Mouse (Mus musculus) layer of hippocampus, postnatal 10 days (tissue): Measurements from ENCODE around the gene Jdp2. TPM values are rescaled to one million over a fixed set of nuclear protein-coding genes. Genes with fewer than 3 reads are reported as not detected.
"Not testable (repeated sequence)": the region's sequence is repeated elsewhere in the genome, so short reads cannot be mapped to it uniquely, and the experiment has no call there.

Experiments
- DNase-seq, 2 experiments: peaks; one replicate each; pipeline ENCODE4 v3.0.0; 2021; ENCODE audit warnings: low spot score in 2 of 2
- total RNA-seq, 2 experiments: library from RNA; stranded (reverse); gene quantifications; 2 replicates each; pipeline ENCODE4 v1.2.3; 2021

The Jdp2 gene
- total RNA-seq, 2 experiments from 2014 or later, result 21.4 to 22.8 TPM

DNA sequence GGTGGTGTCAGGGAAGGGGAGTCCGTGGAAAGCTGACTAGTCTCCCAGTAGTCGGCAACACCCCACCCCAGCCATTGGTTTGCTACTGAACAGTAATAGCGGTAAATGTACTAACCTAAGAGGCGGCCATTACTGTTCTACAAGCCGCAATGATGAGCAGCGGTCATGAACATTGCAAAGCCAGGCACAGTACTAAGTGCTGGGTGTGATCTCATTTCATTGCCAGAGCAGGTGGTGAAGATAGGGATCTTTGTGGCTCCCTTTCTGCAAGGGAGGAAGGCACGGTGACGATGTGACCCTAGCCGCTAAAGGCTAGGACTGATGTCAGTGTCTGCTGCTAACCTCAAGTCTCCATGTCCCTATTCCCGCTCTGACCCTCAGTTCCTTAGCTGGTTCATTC lies 33.5 kb downstream of the Jdp2 start:
- DNase-seq, result no peak

DNA sequence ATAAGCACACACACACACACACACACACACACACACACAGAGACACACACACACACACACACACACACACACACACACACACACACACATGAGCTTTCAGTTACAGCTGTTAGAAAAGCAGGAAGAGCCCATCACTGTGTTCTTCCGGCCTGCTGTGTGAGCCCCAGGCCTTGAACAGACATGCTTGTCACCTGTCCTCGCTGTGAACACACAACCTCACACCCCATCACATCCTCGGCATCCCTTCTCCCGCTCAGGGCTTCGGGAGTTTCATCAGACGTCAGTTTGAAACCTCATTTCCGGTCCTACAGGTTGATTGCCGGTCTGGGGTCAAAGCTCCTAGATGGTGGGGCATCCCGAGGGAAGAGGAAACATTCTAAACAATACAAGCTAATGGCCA lies 39.1 kb downstream of the Jdp2 start:
- no peak for DNase-seq

DNA sequence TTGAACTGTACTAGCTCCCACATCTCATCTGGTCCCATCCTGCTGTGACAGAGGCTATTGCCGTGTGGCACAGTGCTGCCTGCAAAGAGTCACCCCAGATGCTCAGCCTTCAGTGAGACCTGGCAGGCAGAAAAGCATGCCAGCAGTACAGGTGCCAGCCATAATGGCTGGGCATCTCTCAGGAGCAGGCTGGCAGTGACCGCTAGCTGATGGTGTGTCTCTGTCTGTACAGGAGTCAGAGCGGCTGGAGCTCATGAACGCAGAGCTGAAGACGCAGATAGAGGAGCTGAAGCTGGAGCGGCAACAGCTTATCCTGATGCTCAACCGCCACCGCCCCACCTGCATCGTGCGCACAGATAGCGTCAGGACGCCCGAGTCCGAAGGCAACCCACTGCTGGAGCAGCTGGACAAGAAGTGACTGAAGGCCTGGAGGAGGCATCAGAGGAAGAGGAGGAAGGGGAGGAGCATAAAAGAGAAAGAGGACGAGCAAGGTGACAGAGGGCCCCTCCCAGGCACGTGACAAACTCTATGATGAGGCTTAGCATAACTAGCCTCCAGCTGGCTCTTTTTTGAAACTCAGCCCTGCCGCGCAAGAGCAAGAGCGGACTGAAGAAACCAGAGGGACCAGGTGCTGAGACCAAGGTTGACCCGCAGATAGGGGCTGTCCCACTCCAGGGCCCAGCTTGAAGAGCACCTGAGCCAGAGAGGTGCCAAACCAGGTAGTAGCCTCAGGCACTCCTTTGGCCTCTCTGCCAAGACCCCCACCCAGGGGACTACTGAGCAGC lies 39.9 kb downstream of the Jdp2 start:
- no peak for DNase-seq

DNA sequence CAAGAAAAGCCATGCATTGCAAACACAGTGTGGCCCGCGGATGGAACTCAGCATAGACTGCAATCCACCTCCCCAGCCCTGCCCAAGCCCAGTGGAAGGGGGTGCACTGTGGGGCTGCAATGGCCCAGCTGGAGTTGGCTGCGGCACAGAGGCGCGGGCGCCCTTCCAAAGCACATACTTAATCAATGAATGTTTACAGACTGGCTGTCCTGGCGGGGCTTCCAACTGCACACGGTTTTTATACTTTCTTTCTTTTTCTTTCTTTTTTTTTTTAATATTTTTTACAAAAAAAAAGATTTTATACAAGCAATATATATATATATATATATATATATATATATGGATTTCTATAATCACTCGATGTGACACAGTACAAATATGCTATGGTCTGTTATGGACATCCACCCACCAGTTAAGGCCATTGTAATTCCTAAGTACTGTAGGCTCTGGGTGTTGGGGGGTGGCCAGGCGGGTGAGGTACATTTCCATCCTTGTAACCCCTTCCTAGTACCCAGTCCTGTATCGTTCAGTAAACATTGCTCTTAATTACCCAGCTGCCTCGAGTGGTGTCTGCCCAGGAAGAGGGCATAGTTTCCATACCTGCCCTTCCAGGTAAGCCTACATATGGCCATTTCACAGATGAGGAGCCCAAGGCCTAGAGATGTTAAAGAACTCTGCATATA lies 40.6 kb downstream of the Jdp2 start:
- peak; percentile 57 to 65 for DNase-seq

DNA sequence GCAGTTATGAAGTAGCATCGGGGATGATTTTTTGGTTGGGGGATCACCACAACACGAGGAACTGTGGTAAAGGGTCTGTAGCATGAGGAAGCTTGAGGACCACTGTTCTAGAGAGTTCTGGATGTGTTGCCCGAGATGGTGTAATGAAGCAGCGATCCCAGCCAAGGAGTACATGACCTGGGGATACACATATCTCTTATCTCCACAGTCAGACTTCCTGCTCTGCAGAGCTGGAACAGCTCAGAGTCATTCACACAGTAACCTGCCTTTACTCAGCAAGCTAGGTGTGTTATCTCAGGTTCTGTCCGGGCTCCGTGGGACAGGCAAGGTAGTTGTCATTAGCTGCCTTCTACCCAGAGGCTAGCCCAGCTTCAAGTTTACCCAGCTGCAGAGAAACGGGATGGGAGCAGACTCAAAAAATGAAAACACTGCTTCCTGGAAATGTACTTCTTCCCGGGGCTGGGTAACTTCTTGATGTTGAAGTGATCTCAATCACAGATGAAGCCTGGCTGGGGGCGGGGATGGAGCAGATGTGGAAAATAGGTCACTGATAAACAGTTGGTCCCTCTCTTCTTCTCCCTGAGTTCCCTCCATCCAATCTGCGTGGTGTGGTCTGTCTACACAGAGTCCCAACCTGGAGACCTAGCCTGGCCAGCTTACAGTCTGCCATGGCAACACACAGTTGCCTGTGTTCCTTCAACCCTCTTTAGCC lies 42.2 kb downstream of the Jdp2 start:
- no peak for DNase-seq

DNA sequence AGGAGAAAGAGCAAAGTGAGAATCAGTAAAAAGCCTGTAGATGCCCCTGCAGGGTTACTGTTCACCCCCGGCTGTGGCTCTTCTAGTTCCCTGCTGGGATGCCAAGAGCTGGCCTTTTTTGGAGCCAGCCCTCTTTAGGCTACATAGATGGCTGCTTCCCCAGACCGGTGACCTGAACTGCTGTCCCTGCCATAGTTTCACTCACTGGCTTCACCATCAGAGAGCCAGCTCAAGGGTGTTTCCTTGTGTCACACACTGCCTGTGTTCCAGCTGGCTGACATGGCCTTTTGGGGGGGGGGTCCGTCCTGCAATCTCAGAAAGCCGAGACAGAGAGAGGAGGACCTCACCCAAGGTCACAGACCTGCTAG lies 42.7 kb downstream of the Jdp2 start:
- DNase-seq, result no peak

DNA sequence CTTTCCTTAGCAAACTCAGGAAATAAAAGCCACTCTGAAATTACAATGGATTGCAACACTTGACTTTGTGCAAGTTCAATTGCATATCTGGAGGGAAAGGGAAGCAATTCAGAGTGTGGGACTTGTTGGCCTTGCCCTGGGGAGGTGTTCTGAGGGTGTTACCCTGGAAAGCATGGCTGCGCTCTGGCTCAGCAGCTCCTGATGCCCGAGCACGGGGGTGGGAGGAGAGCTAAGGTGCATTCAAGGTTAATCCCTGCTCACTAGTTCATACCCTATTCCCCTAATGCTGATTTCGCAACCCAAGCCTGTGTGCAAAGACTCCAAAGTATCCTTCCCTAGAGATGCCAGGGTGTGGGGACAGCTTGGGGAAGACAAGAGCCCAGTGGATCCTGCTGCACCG lies 44.9 kb downstream of the Jdp2 start:
- DNase-seq, result no peak

DNA sequence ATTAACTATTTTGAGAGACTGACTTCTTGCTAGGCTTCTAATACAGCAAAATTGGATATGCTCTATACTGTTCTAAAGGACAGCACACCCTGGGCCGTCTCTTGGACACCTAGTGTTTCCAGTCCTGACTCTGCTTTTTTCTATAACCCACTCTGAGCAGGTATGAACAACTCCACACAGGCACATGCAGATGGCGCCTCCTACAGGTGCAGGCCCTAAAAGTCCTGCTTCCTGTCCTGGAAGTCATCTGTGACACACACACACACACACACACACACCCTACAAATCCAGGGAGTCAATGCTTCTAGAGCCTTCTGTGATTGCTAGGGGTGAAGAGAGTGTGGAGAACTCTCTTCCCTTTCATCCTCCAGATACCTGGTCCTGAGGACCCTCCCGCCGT lies 46.8 kb downstream of the Jdp2 start:
- DNase-seq, result peak in 1 of 2 experiments; percentile 36

DNA sequence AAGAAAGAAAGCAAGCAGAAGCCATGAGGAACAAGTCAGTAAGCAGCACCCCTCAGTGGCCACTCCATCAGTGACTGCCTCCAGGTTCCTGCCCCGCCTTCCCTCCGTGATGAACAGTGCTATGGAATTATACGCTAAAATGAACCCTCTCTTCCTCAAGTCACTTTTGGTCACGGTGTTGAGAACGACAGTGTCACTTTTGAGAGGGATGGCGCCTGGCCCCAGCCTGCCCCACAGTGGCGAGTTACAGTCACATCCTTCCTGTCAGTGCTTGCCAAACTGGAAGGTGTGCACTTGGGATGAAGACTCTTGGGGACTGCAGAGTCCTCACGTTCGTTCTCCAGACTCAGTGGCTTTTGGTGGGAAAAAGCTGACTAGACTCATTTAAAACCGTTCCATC lies 48.5 kb downstream of the Jdp2 start:
- DNase-seq, result peak in 1 of 2 experiments; percentile 32

DNA sequence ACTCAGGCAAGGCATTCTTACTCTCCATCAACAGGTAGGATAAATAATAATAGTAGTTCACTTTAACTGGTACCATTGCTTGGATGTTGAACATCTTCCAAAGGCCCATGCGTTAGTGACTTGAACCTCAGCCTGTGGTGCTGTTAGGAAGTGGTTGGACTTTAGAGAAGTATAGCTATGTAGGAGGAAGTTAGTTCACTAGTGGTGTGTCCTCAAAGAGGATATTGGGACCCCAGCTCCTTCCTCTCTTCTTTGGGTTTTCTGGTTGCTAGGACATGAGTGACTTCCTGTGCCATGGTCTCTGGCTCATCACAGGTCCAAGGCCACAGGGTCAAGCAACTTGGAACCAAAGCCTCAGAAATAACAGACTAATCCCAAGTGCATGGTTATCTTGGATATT lies 49.1 kb downstream of the Jdp2 start:
- DNase-seq, result no peak

DNA sequence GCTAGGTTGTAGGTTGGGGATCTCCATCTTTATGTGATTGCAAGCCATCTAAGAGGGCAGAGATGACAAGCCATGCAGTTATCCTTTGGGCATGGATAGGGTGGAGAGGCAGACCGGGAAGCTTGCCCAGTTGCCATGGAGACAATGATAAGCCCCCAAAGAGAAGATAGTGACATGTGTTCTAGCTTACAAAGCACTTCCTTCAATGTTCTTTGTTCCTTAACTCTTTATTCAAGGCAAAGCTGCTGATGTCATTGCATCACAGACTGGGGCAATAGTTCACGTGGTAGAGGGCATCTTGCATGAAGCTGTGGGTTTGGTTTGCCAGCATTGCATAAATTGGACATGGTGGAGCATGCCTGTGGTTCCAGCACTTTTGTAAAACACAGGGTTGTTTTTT lies 60.5 kb downstream of the Jdp2 start:
- peak in 1 of 2 experiments; percentile 61 for DNase-seq

DNA sequence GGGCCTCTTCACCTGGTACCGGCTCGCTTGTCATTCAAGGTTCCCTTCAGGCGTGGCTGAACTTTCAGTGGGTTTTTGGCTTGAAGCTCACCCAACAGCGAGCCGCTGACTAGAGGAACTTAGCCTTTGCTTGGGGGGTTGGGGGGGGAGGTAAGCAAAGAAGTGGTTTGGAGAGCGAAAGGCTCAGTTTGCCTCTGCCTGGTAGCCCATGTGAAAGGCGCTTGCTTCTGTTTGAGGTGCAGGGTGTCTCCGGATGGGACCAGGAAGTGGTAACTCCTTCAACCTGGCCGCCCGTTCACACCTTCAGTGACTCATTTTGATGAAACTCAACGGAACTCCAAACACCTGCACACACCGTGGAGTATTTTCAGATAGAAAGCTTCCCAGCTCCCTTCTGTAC lies 62.0 kb downstream of the Jdp2 start:
- no peak for DNase-seq

DNA sequence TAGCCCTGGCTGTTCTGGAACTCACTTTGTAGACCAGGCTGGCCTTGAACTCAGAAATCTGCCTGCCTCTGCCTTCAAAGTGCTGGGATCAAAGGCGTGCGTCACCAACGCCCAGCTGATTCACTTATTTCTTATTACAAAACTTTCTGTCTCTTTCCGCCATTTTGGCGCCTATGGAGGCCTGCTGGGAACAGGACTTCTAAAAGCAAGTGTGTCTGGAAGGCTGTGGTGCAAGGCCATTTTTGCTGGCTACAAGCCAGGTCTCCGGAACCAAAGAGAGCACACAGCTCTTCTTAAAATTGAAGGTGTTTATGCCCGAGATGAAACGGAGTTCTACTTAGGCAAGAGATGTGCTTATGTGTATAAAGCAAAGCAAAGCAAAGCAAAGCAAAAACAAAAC lies 63.4 kb downstream of the Jdp2 start:
- DNase-seq, result not testable (repeated sequence)

DNA sequence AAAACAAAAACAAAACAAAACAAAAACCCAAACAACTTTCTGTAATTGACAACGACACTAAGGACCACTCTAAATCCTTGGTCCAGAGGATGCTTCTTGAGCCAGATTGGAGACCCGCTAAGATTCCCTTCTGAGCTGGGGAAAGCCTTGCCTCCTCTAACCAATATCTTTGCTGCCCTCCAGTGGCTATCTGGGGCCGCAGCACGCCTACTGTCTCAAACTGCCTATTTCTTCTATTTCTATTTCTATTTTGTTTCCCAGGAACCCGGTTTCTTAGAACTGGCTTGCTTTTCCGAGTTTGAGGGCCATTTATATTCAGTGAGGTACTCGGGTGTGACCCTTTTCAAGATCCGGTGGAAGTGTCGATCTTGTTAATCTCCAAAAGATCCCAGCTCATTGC lies 64.1 kb downstream of the Jdp2 start:
- DNase-seq, result peak; percentile 85 to 87

DNA sequence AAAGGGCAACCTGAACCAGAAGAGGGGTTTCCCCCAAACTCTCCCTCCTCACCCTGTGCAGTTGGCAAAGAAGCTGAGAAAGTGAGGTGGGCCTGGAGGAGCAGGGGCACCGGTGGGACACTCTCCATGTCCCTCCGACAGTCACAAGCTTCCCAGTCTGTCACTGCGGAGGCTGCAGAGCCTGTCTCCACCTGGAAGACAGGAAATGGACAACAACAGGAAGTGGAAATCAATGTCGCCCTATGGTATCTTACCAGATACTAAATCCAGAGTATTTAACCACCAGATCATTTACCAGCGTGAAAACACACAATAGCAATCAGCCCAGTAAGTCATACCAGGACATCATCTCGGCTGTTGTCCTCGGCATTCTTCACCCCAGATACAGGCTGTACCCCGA lies 67.3 kb downstream of the Jdp2 start:
- no peak for DNase-seq

DNA sequence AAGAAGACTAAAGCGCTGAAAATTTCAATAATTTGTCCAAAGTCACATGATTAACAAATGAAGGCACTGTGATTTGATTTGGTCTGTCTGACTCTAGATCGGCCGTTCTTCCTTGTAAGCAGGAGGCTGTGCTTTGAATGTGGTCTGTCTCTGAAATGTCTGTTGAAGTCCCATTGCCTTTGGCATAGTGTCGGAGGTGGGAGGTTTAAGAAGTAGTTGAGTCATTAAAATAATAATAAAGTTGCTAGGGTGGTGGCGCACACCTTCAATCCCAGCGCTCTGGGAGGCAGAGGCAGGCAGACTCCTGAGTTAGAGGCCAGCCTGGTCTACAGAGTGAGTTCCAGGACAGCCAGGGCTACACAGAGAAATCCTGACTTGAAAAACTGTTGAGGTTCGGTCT lies 68.2 kb downstream of the Jdp2 start:
- DNase-seq, result no peak

DNA sequence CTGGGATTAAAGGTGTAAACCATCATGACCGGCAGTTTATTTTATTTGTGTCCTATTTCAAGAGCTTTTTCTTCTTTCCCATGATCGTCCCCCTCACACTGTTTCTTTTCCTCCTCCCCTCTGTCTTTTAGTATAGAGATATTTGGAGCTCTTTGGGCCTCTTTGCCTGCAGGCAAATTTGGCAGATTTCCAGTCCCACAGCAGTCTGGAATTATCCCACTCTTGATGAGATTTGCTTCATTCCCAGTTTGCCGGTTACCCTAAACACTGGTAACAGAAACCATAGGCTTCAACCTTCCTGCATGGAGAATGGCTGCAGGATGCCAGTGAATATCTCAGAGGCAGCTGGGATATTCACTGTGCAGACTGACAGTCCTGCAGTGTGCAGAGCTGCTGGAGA lies 69.9 kb downstream of the Jdp2 start:
- DNase-seq, result no peak

DNA sequence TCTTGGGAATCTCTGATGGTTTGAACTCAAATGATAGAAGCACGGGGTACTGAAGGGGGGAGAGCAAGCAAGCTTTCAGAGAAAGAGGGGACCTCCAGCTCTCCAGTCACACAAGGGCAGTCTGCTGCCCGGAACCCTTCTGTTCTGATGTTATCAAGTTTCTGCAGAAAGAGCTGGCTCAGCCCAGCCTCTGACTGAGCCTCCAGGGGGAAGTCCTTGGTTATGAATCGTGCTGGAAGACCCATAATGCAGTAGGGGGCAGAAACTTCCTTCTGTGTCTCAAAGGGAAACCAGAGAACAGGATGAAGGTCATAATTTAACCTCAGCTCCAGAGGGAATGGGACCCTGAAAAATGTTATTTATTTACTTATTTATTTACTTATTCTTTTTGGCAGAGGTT lies 71.3 kb downstream of the Jdp2 start:
- no peak for DNase-seq

DNA sequence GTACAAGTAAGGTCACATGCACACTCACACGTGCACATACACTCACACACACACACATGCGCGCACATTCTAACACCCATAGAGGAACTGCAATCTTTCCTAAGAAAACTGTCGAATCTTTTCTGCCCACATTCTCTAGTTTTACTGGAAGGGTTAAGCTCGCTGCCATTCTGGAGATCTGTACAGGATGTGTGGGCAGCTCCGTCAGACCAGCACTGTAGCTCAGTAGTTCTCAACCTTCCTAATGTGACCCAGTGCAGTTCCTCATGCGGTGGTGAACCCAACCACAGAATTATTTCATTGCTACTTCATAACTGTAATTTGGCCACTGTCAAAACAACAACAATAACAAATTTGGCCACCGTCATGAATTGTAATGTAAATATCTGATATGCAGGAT lies 75.1 kb downstream of the Jdp2 start:
- no peak for DNase-seq

DNA sequence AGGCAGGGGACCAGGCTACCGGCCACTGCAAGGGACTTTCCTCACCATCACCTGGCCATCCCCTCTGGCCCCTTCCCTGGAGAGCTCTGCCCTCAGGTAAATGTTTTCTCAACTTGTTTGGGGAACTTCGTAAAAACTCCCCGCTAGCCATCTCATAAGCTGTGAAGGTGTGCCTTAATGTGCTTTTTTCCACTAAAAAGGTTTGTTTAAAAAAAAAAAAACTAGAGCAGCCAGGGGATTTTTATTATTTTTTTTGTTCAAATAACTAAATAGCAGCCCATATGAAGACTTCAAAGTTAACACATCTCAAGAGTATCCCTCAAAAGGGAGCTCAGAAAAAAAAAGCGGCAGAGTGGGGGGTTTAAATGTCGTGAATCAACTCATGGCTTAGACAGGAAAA lies 80.3 kb downstream of the Jdp2 start:
- no peak for DNase-seq

DNA sequence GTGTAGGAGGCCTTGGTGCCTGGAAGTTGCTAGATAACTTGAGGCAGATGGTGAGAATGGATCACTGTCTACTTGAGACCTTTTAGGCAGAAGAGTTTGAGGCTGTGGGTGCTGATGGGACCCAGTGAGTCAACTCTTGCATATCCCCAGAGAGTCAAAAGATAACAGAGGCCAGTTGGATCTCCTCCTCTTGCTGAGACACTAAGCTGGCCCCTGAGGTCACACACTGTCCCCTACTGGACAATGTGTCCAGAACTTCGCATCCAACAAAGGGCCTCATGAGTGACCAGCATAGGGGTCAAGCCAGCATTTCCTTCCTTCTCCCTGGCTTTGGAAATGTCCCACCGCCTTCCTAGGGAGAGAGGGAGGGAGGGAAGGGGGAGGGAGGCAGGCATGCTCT lies 81.0 kb downstream of the Jdp2 start:
- no peak for DNase-seq

DNA sequence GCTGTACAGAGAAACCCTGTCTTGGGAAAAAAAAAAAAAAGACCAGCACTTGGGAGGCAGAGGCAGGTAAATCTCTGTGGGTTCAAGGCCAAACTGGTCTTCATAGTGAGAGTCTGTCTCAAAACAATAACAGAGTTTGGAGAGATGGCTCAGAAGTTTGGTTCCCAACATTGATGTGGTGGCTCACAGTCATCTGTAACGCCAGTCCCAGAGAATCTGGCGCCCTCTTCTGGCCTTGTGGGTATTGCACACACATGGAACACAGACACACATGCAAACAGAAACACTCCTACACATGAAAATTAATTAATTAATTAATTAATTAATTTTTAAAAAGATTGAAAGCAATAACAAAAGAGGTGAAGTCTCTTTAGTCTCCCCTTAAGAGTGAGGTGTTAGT lies 83.5 kb downstream of the Jdp2 start:
- no peak for DNase-seq
